Mouse (Mus musculus) megakaryocyte, embryonic 14.5 days (primary cell): ENCODE data around the gene Creb3l4. TPM values are rescaled to one million over a fixed set of nuclear protein-coding genes. Genes with fewer than 3 reads are reported as not detected.
"Not testable (repeated sequence)": the region's sequence is repeated elsewhere in the genome, so short reads cannot be mapped to it uniquely, and the experiment has no call there.

ENCODE experiments used
- H3K27me3 ChIP-seq: replicated peaks from 2 replicates; pipeline ENCODE3; 2012; ENCODE audit warnings: inconsistent platforms
- H3K36me3 ChIP-seq: replicated peaks from 2 replicates; pipeline ENCODE3; 2012; ENCODE audit warnings: low read length, inconsistent platforms, mixed read lengths
- H3K4me1 ChIP-seq: 2 replicates; pipeline ENCODE4 v1.6.1; 2012; ENCODE audit warnings: inconsistent platforms
- H3K4me3 ChIP-seq: replicated peaks from 2 replicates; pipeline ENCODE3; 2012; ENCODE audit warnings: moderate library complexity, mild to moderate bottlenecking, inconsistent platforms
- H3K9me3 ChIP-seq: 2 replicates; pipeline ENCODE4 v1.6.1; 2012; ENCODE audit warnings: inconsistent platforms
- FLI1 ChIP-seq: IDR thresholded peaks from 2 replicates; pipeline ENCODE4 v1.6.1; 2012; ENCODE audit warnings: low read length, inconsistent platforms, mixed read lengths
- GATA1 ChIP-seq: IDR thresholded peaks from 3 replicates; pipeline ENCODE4 v1.6.1; 2012; ENCODE audit warnings: mixed read lengths, low read length, inconsistent platforms, borderline replicate concordance
- polyA plus RNA-seq: library from polyadenylated mRNA; stranded (reverse); fragments of >175 nt; gene quantifications from 2 replicates; pipeline ENCODE4 v1.2.3, GENCODE M21; 2012; ENCODE audit warnings: low replicate concordance; ENCODE audit not compliant: insufficient read depth

Creb3l4 gene
- 0.07 TPM in 1 of 2 replicates, not detected in the other for polyA plus RNA-seq

DNA sequence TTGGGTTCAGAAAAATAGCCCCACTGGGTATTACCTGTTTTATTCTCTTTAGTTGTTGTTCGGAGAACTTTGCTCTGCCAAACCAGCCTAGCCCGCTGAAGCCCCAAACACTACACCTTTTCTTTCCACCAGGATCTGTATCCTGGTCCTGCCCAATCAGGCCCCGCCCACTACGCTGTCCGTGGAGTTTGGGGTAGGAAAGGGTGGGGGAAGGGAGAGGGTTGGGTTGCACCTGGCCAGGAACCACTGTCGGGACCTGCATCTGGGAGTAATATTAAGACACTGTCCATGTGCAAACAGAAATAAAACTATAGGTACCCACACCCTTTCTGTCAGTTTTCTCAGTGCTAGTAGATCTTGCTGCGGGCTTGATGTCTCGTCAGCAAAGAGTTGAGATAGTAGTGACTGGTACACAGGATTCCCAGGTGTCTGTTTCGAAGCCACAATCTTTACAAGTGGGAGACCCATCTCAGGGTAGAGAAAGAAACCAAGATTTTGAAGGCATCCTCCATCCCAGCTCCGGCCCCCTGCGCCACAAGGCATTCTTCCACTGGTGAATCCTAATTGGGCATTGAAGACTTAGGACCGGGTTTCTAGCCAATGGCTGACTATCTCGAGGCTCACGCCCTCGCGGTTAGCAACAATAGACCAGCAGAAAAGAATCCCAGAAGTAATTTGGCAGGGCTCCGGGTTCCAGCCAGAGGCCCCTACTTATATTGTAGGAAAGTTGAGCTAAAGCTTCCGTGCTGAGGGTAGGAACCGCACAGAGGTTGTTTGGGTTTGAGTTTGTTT lies at the start of gene Creb3l4:
Creb3l4 (minus strand) TSS at position 529 of the 792 bp plus-strand sequence.
- Histone ChIP-seq H3K4me3 (no peak within 1 kb of the TSS), H3K9me3 (no peaks in the 10 kb centered on the region), H3K36me3 (no peaks in the 10 kb centered on the region), H3K27me3 (peaks cover 3% of the 10 kb centered on the region), H3K4me1 (peaks cover 43% of the 10 kb centered on the region)
- TF ChIP-seq FLI1 (no peak), GATA1 (no peak)

DNA sequence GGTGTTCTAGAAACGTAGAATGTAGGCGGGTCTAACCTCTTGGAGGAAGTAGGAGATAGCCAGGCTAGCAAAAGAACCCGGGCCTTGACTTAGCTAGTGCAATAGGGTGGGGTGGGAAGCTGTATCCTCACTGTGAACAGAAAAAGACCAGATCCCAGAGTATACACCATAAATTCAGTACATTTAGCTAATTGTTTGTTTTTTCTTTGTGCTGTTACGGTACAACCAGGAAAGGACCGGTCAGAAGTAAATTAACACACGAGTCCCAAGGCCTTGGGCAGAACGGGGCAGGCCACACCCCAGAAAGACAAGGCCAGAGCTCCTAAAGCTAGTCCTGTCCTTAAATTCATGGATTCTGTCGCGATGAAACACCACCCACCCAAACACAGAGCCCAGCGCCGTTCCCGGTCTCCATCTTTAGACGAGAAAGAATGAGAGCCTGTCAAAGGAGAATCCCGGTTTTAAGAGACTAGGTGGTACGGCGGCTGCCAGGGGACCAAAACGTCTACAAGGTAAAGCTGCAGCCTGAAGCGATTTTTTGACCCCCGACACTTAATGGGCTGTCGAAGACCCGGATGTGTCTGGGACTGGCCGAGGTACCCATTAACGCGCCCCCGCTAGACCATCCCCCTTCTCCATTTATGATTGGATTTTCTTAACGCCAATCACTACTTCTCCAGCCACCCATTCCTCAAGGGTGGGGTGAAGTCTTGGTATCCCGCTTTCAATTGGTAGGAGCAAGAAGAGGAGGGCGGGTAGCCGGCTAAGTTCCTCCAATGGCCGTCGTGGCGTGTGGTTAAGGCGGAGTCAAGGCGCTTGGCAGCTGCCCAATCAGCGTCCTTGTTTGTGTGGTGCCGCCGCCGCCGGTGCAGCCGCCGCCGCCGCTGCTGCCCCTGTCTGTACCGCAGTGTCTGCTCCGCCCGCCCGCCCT lies 49.3 kb upstream of the Creb3l4 start, which contains the start of gene Gatad2b:
Gatad2b (plus strand) TSS at position 834 of the 931 bp plus-strand sequence.
- Histone ChIP-seq H3K36me3 (peaks cover 10% of the 10 kb centered on the region), H3K9me3 (no peaks in the 10 kb centered on the region), H3K4me1 (peaks cover 48% of the 10 kb centered on the region), H3K27me3 (no peaks in the 10 kb centered on the region), H3K4me3 (peak within 1 kb of the TSS; percentile 95)
- TF ChIP-seq GATA1 (no peak), FLI1 (no peak)

DNA sequence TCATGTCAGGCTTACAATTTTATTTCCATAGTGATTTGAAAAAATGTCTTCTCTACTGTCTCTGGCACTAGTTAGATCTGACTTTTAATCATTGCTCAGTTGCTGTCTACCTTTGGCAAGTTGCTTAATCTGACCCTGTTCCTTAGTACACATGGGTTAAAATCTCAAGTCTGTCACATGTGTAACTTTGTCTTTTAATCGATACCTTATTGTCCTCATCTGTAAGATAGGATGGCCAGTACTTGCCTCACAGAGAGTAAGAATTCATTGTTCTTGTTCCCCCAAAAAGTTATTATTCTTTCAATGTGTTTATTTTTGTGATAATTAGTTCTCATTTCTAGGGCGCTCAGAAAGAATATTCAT lies 48.7 kb upstream of the Creb3l4 start:
- Histone ChIP-seq H3K4me1 (peaks cover 41% of the 10 kb centered on the region), H3K4me3 (peak overlapping the region; percentile 95), H3K27me3 (no peaks in the 10 kb centered on the region), H3K9me3 (no peaks in the 10 kb centered on the region), H3K36me3 (peaks cover 6% of the 10 kb centered on the region)
- TF ChIP-seq FLI1 (no peak), GATA1 (no peak)

DNA sequence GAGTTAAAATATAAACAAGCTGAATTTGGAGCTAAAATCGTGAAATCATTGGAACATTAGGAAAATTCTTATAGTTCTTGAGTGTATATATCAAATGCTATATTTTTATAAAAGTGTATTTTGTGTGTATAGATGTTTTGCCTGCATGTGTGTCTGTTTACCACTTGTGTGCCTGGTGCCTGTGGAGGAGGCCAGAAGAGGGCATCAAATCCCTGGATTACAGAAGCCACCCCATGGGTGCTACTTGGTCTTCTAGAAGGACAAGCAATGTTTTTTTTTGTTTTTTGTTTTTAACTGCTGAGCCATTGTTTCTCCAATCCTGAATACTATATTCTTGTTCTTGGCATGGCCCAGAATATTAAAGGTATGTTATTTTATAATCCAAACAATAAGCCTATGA lies 47.3 kb upstream of the Creb3l4 start:
- Histone ChIP-seq H3K4me3 (no peak overlapping the region), H3K36me3 (peaks cover 2% of the 10 kb centered on the region), H3K27me3 (no peaks in the 10 kb centered on the region), H3K9me3 (no peaks in the 10 kb centered on the region), H3K4me1 (peaks cover 28% of the 10 kb centered on the region)
- TF ChIP-seq FLI1 (no peak), GATA1 (no peak)

DNA sequence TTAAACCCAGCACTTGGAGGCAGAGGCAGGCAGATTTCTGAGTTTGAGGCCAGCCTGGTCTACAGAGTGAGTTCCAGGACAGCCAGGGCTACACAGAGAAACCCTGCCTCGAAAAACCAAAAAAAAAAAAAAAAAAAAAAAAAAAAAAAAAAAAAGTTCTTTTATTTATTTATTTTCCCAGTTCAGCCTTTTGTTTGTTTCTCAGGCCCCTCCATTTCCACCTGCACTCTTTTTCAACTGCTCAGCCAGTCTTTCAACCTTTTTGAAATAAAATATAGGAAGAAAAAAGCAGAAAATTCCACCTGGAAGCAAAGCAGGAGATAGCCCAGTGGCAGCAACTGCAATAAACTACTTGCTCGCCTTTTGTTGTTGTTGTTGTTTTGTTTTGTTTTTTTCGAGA lies 46.1 kb upstream of the Creb3l4 start:
- not testable (repeated sequence) for H3K9me3 ChIP-seq

DNA sequence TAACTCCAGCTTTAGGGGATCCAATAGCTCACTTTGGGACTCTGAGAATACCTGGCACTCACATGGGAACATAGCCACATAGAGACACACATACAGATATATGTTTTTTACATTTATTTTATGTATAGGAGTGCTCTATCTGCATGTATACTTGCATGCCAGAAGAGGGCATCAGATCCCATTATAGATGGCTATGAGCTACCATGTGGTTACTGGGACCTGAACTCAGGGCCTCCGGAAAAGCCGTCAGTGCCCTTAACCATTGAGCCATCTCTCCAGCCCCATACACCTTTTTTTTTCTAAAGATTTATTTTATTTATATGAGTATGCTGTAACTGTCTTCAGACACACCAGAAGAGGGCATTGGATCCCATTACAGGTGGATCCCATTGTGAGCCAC lies 40.8 kb upstream of the Creb3l4 start:
- Histone ChIP-seq H3K4me1 (no peaks in the 10 kb centered on the region), H3K36me3 (peaks cover 37% of the 10 kb centered on the region), H3K4me3 (no peak overlapping the region), H3K9me3 (no peaks in the 10 kb centered on the region), H3K27me3 (no peaks in the 10 kb centered on the region)
- TF ChIP-seq FLI1: no peak
- TF ChIP-seq GATA1: no peak

More for the DNA sequence above, 46.1 kb upstream of the Creb3l4 start:
- peaks cover 16% of the 10 kb centered on the region for H3K4me1 ChIP-seq
- H3K36me3 ChIP-seq, H3K27me3 ChIP-seq, H3K4me3 ChIP-seq: not testable (repeated sequence)

DNA sequence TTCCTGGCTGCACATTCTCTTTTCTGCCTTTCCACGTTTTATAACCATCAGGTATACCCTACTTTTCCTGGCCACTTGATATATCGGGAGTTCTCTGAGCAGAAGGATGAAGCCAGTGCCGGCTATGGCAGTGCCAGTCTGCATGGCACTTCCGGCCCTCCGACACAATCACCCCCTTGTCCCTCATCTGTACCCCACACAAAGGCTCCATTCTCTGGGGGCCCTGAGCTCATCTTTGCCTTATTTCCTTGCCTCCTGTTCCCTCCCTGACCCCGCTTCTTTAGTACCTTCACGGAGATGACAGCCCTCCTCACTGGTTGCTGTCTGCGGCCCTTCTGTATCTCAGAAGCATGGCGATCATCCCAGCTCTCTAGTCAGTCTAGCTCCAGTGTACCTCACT lies 37.4 kb upstream of the Creb3l4 start:
- peaks cover 6% of the 10 kb centered on the region; the same call in 1 of the 2 replicates for H3K4me1 ChIP-seq
- peaks cover 71% of the 10 kb centered on the region for H3K36me3 ChIP-seq
- H3K27me3 ChIP-seq: no peaks in the 10 kb centered on the region
- no peaks in the 10 kb centered on the region for H3K9me3 ChIP-seq
- H3K4me3 ChIP-seq: no peak overlapping the region
- TF ChIP-seq FLI1: no peak
- no peak for TF ChIP-seq GATA1

DNA sequence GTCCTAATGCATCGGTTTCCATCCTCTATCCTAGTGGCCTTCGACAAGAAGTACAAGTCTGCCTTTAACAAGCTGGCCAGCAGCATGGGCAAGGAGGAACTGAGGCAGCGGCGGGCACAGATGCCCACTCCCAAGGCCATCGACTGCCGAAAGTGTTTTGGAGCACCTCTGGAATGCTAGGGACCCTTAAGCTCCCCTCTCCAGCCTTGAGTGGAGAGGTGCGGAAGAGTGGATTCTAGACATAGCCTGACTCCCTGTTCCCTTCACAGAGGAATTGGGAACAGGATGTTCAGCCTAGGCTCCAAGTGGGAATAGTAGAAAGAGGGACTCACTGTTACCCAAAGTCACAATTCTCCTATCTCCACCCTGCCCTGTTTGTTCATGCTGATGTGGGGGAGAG lies 36.4 kb upstream of the Creb3l4 start:
- Histone ChIP-seq H3K4me1 (peaks cover 6% of the 10 kb centered on the region; the same call in 1 of the 2 replicates), H3K27me3 (no peaks in the 10 kb centered on the region), H3K36me3 (peaks cover 81% of the 10 kb centered on the region), H3K9me3 (no peaks in the 10 kb centered on the region), H3K4me3 (no peak overlapping the region)
- no peak for TF ChIP-seq GATA1
- no peak for TF ChIP-seq FLI1

DNA sequence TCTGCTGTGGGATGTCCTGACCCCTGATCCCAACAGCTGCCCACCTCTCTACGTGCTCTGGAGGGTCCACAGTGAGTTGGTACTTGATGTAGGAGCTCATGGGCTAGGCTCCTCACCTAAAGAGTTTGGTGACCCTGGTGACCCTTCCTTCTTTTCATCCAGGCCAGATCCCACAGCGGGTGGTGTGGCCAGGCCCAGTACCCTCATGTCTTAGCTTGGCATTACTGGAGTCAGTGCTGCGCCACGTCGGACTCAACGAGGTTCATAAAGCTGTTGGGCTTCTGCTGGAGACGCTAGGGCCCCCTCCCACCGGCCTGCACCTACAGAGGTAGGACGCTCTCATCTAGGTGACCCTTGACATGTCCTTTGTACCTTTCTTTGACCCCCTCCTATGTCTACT lies 35.9 kb upstream of the Creb3l4 start:
- TF ChIP-seq FLI1 (no peak), GATA1 (no peak)
- H3K4me3 ChIP-seq: no peak overlapping the region

DNA sequence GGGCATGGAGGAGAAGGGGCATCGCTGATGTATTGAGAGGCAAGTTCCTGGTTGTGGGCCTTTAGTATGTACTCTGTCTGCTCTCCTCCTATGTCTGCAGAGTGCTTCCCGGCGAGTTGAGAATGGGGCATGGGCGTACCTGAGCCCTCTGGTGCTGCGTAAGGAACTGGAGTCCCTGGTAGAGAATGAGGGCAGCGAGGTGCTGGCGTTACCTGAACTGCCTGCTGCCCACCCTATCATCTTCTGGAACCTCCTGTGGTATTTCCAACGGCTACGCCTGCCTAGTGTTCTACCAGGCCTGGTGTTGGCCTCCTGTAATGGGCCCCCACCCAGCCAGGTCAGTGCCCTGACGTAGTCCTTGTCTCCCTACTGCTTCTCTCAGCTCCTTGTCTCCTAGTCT lies 34.9 kb upstream of the Creb3l4 start:
- peaks cover 95% of the 10 kb centered on the region for H3K36me3 ChIP-seq
- no peak overlapping the region for H3K4me3 ChIP-seq
- no peaks in the 10 kb centered on the region for H3K27me3 ChIP-seq
- H3K9me3 ChIP-seq: no peaks in the 10 kb centered on the region
- H3K4me1 ChIP-seq: peaks cover 6% of the 10 kb centered on the region; the same call in 1 of the 2 replicates
- no peak for TF ChIP-seq FLI1
- TF ChIP-seq GATA1: no peak

More for the DNA sequence above, 35.9 kb upstream of the Creb3l4 start:
- Histone ChIP-seq H3K4me1 (peaks cover 6% of the 10 kb centered on the region; the same call in 1 of the 2 replicates), H3K27me3 (no peaks in the 10 kb centered on the region), H3K36me3 (peaks cover 86% of the 10 kb centered on the region), H3K9me3 (no peaks in the 10 kb centered on the region)
